Mouse (Mus musculus) liver, postnatal 0 days (tissue): ENCODE data around the gene Angptl2. TPM values are rescaled to one million over a fixed set of nuclear protein-coding genes. Genes with fewer than 3 reads are reported as not detected.

Experiments
- ATAC-seq: fragments of 200-750 bp; cut with Nextera tagmentation; 2 replicates; pipeline ENCODE4 v1.8.0; 2017; ENCODE audit warnings: mild to moderate bottlenecking, moderate library complexity
- DNase-seq: peaks from one replicate; pipeline ENCODE4 v3.0.0-alpha.2; 2016
- H3K27ac ChIP-seq: fragments of 300-500 bp; sonication (generic); 2 replicates; pipeline ENCODE4 v1.5.1; 2014; ENCODE audit warnings: antibody characterized with exemption, moderate library complexity, mild to moderate bottlenecking, low read depth
- H3K27me3 ChIP-seq: fragments of 300-500 bp; sonication (generic); 2 replicates; pipeline ENCODE4 v1.6.1; 2014; ENCODE audit warnings: low read length, control low read depth, mixed read lengths; ENCODE audit not compliant: insufficient read depth
- H3K36me3 ChIP-seq: fragments of 300-500 bp; sonication (generic); replicated peaks from 2 replicates; pipeline ENCODE4 v1.6.1; 2014; ENCODE audit warnings: mild to moderate bottlenecking, control low read depth, low read length, moderate library complexity, mixed read lengths; ENCODE audit not compliant: insufficient read depth
- H3K4me1 ChIP-seq: fragments of 300-500 bp; sonication (generic); 2 replicates; pipeline ENCODE4 v1.6.1; 2014; ENCODE audit warnings: antibody characterized with exemption, mild to moderate bottlenecking, control low read depth; ENCODE audit not compliant: insufficient read depth
- H3K4me2 ChIP-seq: fragments of 300-500 bp; sonication (generic); 2 replicates; pipeline ENCODE4 v1.6.1; 2014; ENCODE audit warnings: low read depth, mild to moderate bottlenecking, low read length, moderate library complexity, mixed read lengths
- H3K4me3 ChIP-seq: fragments of 300-500 bp; sonication (generic); 2 replicates; pipeline ENCODE4 v1.5.1; 2014; ENCODE audit warnings: low read depth, low read length
- H3K9ac ChIP-seq: fragments of 300-500 bp; sonication (generic); replicated peaks from 2 replicates; pipeline ENCODE4 v1.6.1; 2014; ENCODE audit warnings: mild to moderate bottlenecking, moderate library complexity
- H3K9me3 ChIP-seq: fragments of 300-500 bp; sonication (generic); 2 replicates; pipeline ENCODE4 v1.6.1; 2016; ENCODE audit warnings: mild to moderate bottlenecking, control low read depth, low read length, mixed read lengths
- CTCF ChIP-seq: sonication (generic); IDR thresholded peaks from 2 replicates; pipeline ENCODE4 v1.5.1; 2016; ENCODE audit warnings: antibody characterized with exemption, low read depth
- EP300 ChIP-seq: IDR thresholded peaks from 2 replicates; pipeline ENCODE4 v1.6.1; 2016; ENCODE audit warnings: antibody characterized with exemption, low read depth, mild to moderate bottlenecking
- WGBS: fragments of 180-500 bp; shearing (Covaris S2); extraction: QIAGEN DNeasy Blood & Tissue Kit; methylation state at CpG from one replicate; pipeline ENCODE4 v1.1.7; 2014; ENCODE audit not compliant: insufficient replicate concordance; 5-methylcytosine and 5-hydroxymethylcytosine counted together
- polyA plus RNA-seq: library from polyadenylated mRNA; unstranded; fragments of >200 nt; fragmentation: Nextera tagmentation; extraction: Ambion mirVana; gene quantifications from 2 replicates; pipeline ENCODE4 v1.2.1, GENCODE M21; 2015

The Angptl2 gene
- polyA plus RNA-seq, 1 experiment from 2014 or later, result 3.8 TPM

GRCm38 (mm10) chr2:33222480-33222879 is 6.6 kb downstream of the Angptl2 start:
- TF ChIP-seq CTCF (no peak), EP300 (no peak)
- H3K4me1 ChIP-seq, result no peaks in the 10 kb centered on the region

GRCm38 (mm10) chr2:33223656-33224358 is 7.9 kb downstream of the Angptl2 start:
- no peaks in the 10 kb centered on the region for H3K4me1 ChIP-seq

More at GRCm38 (mm10) chr2:33222480-33222879, 6.6 kb downstream of the Angptl2 start:
- ATAC-seq, result no peak
- 71% methylated on average over 6 of the region's 6 CpGs for WGBS
- no peak overlapping the region for H3K4me2 ChIP-seq
- H3K36me3 ChIP-seq, result no peaks in the 10 kb centered on the region
- no peak for DNase-seq
- H3K27me3 ChIP-seq, result no peaks in the 10 kb centered on the region
- H3K27ac ChIP-seq, result no peak overlapping the region
- H3K9me3 ChIP-seq, result no peaks in the 10 kb centered on the region
- H3K9ac ChIP-seq, result no peak overlapping the region
- no peak overlapping the region for H3K4me3 ChIP-seq

DNA sequence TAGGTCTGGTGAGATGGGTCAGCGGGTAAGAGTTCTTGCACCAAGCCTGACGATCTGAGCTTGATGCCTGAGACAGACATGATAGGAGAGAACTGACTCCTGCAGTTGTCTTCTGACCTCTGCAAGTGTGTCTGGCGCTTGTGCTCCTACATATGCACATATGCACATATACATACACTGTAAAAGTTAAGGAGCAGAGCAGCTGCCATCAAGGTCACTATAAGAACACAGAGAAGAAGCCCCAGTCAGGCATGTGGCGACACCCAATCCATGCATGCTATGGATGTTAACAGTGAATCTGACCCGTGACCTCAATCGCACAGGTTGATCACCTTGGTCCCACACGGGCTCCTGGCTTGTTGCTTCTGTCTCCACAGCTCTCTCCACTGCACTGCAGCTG is 10.1 kb downstream of the Angptl2 start:
- no peak for ATAC-seq
- no peaks in the 10 kb centered on the region for H3K9me3 ChIP-seq
- no peaks in the 10 kb centered on the region for H3K27me3 ChIP-seq
- no peaks in the 10 kb centered on the region; the same call in 1 of the 2 replicates for H3K4me1 ChIP-seq
- no peaks in the 10 kb centered on the region for H3K36me3 ChIP-seq
- H3K4me2 ChIP-seq, result no peak overlapping the region
- DNase-seq, result no peak
- no peak overlapping the region for H3K27ac ChIP-seq
- no peak for TF ChIP-seq EP300
- no peak for TF ChIP-seq CTCF
- WGBS, result 77% methylated on average over 7 of the region's 7 CpGs
- H3K4me3 ChIP-seq, result no peak overlapping the region
- no peak overlapping the region for H3K9ac ChIP-seq

More at GRCm38 (mm10) chr2:33223656-33224358, 7.9 kb downstream of the Angptl2 start:
- H3K27me3 ChIP-seq, result no peaks in the 10 kb centered on the region
- H3K36me3 ChIP-seq, result no peaks in the 10 kb centered on the region
- TF ChIP-seq CTCF (no peak), EP300 (no peak)
- DNase-seq, result no peak
- no peak for ATAC-seq
- no peak overlapping the region for H3K9ac ChIP-seq
- no peak overlapping the region for H3K27ac ChIP-seq
- no peaks in the 10 kb centered on the region for H3K9me3 ChIP-seq
- H3K4me2 ChIP-seq, result no peak overlapping the region
- H3K4me3 ChIP-seq, result no peak overlapping the region
- WGBS, result 68% methylated on average over 10 of the region's 10 CpGs

DNA sequence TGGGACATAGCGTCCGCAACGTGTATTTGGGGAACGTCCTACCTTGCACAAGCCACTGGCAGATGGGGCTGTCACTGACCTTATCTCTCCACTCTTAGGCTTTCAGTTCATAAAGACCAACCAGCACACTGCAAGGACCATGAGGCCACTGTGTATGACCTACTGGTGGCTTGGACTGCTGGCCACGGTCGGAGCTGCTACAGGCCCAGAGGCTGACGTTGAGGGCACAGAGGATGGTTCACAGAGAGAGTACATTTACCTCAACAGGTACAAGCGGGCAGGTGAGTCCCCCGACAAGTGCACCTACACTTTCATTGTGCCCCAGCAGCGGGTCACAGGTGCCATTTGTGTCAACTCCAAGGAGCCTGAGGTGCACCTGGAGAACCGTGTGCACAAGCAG is 12.2 kb downstream of the Angptl2 start:
- ATAC-seq, result no peak
- TF ChIP-seq CTCF (no peak), EP300 (no peak)
- WGBS, result 83% methylated on average over 11 of the region's 11 CpGs

DNA sequence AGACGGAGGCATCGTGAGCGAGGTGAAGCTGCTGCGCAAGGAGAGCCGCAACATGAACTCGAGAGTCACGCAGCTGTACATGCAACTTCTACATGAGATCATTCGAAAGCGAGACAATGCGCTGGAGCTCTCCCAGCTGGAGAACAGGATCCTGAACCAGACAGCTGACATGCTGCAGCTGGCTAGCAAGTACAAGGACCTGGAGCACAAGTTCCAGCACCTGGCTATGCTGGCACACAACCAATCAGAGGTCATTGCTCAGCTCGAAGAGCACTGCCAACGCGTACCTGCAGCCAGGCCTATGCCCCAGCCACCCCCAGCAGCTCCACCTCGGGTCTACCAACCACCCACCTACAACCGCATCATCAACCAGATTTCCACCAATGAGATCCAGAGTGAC is 12.7 kb downstream of the Angptl2 start:
- ATAC-seq (no peak), DNase-seq (no peak)
- H3K4me2 ChIP-seq, result no peak overlapping the region
- no peak overlapping the region for H3K4me3 ChIP-seq
- H3K9me3 ChIP-seq, result no peaks in the 10 kb centered on the region
- peaks cover 8% of the 10 kb centered on the region for H3K4me1 ChIP-seq
- 87% methylated on average over 15 of the region's 15 CpGs for WGBS
- TF ChIP-seq CTCF (no peak), EP300 (no peak)
- no peaks in the 10 kb centered on the region for H3K27me3 ChIP-seq
- no peak overlapping the region for H3K27ac ChIP-seq
- no peaks in the 10 kb centered on the region for H3K36me3 ChIP-seq
- no peak overlapping the region for H3K9ac ChIP-seq

More for the DNA sequence above, 12.2 kb downstream of the Angptl2 start:
- DNase-seq, result no peak
- H3K9ac ChIP-seq, result no peak overlapping the region
- no peak overlapping the region for H3K4me2 ChIP-seq
- H3K27me3 ChIP-seq, result no peaks in the 10 kb centered on the region
- no peaks in the 10 kb centered on the region for H3K9me3 ChIP-seq
- no peak overlapping the region for H3K27ac ChIP-seq
- no peaks in the 10 kb centered on the region for H3K36me3 ChIP-seq
- no peak overlapping the region for H3K4me3 ChIP-seq
- H3K4me1 ChIP-seq, result peaks cover 4% of the 10 kb centered on the region

DNA sequence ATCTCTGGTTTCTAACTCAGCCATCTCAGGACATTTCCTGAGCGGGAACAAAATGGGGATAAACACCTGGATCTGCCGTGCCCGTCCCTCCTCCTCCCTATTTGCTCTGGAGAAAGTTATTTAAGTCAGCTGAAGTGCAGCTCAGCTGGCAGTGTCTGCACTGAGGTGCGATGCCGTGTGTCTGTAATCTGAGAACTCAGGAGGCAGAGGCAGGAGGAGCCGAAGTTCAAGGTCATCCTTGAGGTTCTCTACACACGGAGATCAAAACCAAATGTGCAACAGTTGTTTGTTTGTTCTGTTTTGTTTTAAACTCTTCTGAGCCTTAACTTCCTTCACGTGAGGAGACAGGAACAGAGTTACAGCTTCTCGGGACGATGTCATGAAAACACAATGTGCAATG is 14.8 kb downstream of the Angptl2 start:
- peaks cover 11% of the 10 kb centered on the region for H3K4me1 ChIP-seq

More for the DNA sequence above, 14.8 kb downstream of the Angptl2 start:
- no peak overlapping the region for H3K27ac ChIP-seq
- H3K4me2 ChIP-seq, result no peak overlapping the region
- no peak overlapping the region for H3K4me3 ChIP-seq
- no peak overlapping the region for H3K9ac ChIP-seq
- H3K9me3 ChIP-seq, result no peaks in the 10 kb centered on the region
- TF ChIP-seq EP300 (no peak), CTCF (no peak)
- 65% methylated on average over 10 of the region's 10 CpGs for WGBS
- ATAC-seq (no peak), DNase-seq (no peak)
- H3K27me3 ChIP-seq, result no peaks in the 10 kb centered on the region
- H3K36me3 ChIP-seq, result no peaks in the 10 kb centered on the region
